Mouse (Mus musculus): ENCODE results near the gene Stim2.

DNA sequence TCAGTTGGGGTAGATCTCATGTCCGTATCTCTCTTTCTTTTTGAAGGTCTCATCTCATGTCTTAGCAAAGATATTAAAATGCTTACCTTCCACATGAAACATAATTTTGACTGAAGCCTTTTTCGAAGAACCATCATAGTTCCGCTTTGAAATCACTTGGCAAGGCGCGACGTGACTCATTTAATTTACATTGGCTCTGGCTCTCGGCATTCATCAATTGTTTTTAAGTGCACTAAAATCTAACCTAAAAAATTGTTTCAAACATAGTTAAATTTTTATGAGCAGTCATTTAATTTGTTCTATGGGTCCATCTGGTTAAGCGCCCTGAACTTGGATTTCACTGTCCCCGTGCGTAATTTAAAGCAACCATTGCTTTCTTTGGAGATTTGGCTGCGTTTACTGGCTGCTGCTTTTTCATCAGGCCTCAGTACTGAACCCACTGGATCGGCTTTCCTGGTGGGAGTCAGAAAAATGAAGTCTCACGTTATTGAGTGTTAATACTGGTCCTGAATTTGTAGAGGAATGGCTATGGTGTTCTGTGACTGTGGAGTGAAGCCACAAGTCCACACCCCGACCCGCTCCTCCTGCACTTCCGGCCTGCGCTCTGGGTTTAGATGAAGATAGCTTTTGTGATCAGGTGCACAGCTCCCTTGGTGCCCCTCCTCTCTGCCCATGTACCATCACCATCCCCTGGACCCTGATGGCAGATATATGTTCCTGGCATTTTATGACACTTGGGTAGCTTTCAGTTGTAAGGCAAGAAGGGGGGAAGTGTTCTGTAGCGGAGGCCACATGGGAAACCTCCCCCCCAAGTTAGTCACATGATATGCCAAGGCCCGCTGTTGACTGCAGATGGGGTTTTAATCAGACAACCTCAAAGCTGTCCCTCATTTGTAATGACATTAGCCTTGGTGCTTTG lies 41.6 kb upstream of the Stim2 start:
- no peak for TF ChIP-seq CTCF (IDR thresholded peaks at IDR 0.05; ENCODE audit: low read depth)
- no peak for TF ChIP-seq EP300 (IDR thresholded peaks at IDR 0.05; ENCODE audit: low read depth)
